Mouse (Mus musculus) myocyte (in vitro differentiated cells): ENCODE results near the gene Gabpb1. TPM values are rescaled to one million over a fixed set of nuclear protein-coding genes. Genes with fewer than 3 reads are reported as not detected.

Experiments
- H3K27me3 ChIP-seq: one replicate; pipeline ENCODE4 v1.6.1; 2011; ENCODE audit not compliant: control insufficient read depth, insufficient read depth, insufficient read length
- H3K36me3 ChIP-seq: one replicate; pipeline ENCODE4 v1.6.1; 2011; ENCODE audit not compliant: control insufficient read depth, insufficient read depth
- H3K4me2 ChIP-seq: one replicate; pipeline ENCODE4 v1.6.1; 2011; ENCODE audit warnings: low read depth, control low read depth
- H3K4me3 ChIP-seq: one replicate; pipeline ENCODE4 v1.5.1; 2011; ENCODE audit warnings: mild to moderate bottlenecking, control low read depth, moderate library complexity
- H3K79me2 ChIP-seq: one replicate; pipeline ENCODE4 v1.6.1; 2011; ENCODE audit not compliant: control insufficient read depth, insufficient read depth
- H3ac ChIP-seq: one replicate; pipeline ENCODE4 v1.6.1; 2011; ENCODE audit not compliant: control insufficient read depth, insufficient read length
- CEBPB ChIP-seq: IDR thresholded peaks from 2 replicates; pipeline ENCODE4 v1.6.1; 2011; ENCODE audit warnings: mild to moderate bottlenecking, moderate library complexity; ENCODE audit not compliant: poor library complexity, insufficient read depth, severe bottlenecking
- E2F4 ChIP-seq: IDR thresholded peaks from one replicate; pipeline ENCODE4 v1.6.1; 2011; ENCODE audit warnings: mild to moderate bottlenecking, control low read depth, moderate library complexity; ENCODE audit not compliant: insufficient read depth
- MAX ChIP-seq: IDR thresholded peaks from one replicate; pipeline ENCODE4 v1.6.1; 2011; ENCODE audit warnings: low read depth, mild to moderate bottlenecking, control low read depth
- MYOD1 ChIP-seq, 3 experiments: IDR thresholded peaks; one replicate each; pipeline ENCODE4 v1.6.1; 2011; ENCODE audit warnings: control low read depth in 2 of 3, low read depth in 2 of 3, mild to moderate bottlenecking in 2 of 3, moderate library complexity in 1 of 3; ENCODE audit not compliant: insufficient read length in 2 of 3, control insufficient read depth in 1 of 3
- MYOG ChIP-seq, 3 experiments: IDR thresholded peaks; one replicate each; pipeline ENCODE4 v1.6.1; 2011; ENCODE audit warnings: control low read depth in 2 of 3, low read depth in 2 of 3, mild to moderate bottlenecking in 2 of 3; ENCODE audit not compliant: insufficient read length in 2 of 3, control insufficient read depth in 1 of 3, insufficient read depth in 1 of 3
- POLR2A ChIP-seq: IDR thresholded peaks from one replicate; pipeline ENCODE4 v1.6.1; 2011; ENCODE audit warnings: low read depth, mild to moderate bottlenecking, control low read depth, moderate library complexity; ENCODE audit not compliant: insufficient read length
- POLR2AphosphoS2 ChIP-seq: IDR thresholded peaks from one replicate; pipeline ENCODE4 v1.6.1; 2011; ENCODE audit warnings: low read depth, control low read depth; ENCODE audit not compliant: insufficient read length
- REST ChIP-seq: IDR thresholded peaks from one replicate; pipeline ENCODE4 v1.6.1; 2011; ENCODE audit warnings: mild to moderate bottlenecking, control low read depth, moderate library complexity; ENCODE audit not compliant: insufficient read depth, insufficient read length
- SRF ChIP-seq: IDR thresholded peaks from one replicate; pipeline ENCODE4 v1.6.1; 2011; ENCODE audit warnings: low read depth; ENCODE audit not compliant: control insufficient read depth, insufficient read length
- TCF12 ChIP-seq: IDR thresholded peaks from one replicate; pipeline ENCODE4 v1.6.1; 2011; ENCODE audit warnings: mild to moderate bottlenecking, control low read depth; ENCODE audit not compliant: poor library complexity, insufficient read depth, severe bottlenecking
- TCF3 ChIP-seq: IDR thresholded peaks from one replicate; pipeline ENCODE4 v1.6.1; 2011; ENCODE audit warnings: low read depth, control low read depth; ENCODE audit not compliant: insufficient read length
- USF1 ChIP-seq: IDR thresholded peaks from one replicate; pipeline ENCODE4 v1.6.1; 2011; ENCODE audit warnings: low read depth, mild to moderate bottlenecking, control low read depth, moderate library complexity
- polyA plus RNA-seq: library from polyadenylated mRNA; unstranded; fragments of >200 nt; fragmentation: generic; extraction: Trizol; gene quantifications from one replicate; pipeline ENCODE4 v1.2.1, GENCODE M21; 2012; ENCODE audit warnings: missing spikeins

Gene Gabpb1
- 12.3 TPM for polyA plus RNA-seq

DNA sequence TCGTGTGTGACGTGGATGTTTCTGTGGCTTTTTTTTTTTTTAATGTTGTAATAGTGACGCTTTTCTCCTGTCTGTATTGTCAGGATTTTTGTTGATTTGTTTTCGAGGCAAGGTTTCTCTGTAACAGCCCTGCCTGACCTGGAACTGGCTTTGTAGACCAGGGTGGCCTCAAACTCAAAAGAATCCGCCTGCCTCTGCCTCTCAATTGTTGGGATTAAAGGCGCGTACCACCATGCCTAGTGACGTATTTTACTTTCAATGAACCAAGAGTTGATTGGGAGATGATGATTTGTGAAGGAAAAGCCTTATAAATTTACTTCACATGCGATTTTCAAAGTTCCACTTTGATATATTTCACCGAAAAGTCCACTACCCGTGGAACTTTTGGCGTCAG, at the start of gene Gabpb1:
Gene Gabpb1, minus strand, starts transcription at position 216 of the 394 bp plus-strand sequence.
- Histone ChIP-seq H3K79me2 (peaks cover 66% of the 10 kb centered on the region), H3ac (peak within 1 kb of the TSS; percentile 90), H3K4me2 (peak within 1 kb of the TSS; percentile 73), H3K4me3 (peak within 1 kb of the TSS; percentile 68), H3K36me3 (no peaks in the 10 kb centered on the region), H3K27me3 (no peaks in the 10 kb centered on the region)
- TF ChIP-seq TCF12 (no peak), POLR2AphosphoS2 (no peak), MYOD1 (IDR thresholded peaks at IDR 0.05; ENCODE audit: control insufficient read depth in 1 of 3, insufficient read length in 2 of 3, low read depth in 2 of 3) (no peak), TCF3 (no peak), USF1 (no peak), CEBPB (no peak), E2F4 (no peak), MAX (no peak), REST (no peak), POLR2A (no peak), MYOG (IDR thresholded peaks at IDR 0.05; ENCODE audit: control insufficient read depth in 1 of 3, insufficient read depth in 1 of 3, insufficient read length in 2 of 3, low read depth in 2 of 3) (no peak)

DNA sequence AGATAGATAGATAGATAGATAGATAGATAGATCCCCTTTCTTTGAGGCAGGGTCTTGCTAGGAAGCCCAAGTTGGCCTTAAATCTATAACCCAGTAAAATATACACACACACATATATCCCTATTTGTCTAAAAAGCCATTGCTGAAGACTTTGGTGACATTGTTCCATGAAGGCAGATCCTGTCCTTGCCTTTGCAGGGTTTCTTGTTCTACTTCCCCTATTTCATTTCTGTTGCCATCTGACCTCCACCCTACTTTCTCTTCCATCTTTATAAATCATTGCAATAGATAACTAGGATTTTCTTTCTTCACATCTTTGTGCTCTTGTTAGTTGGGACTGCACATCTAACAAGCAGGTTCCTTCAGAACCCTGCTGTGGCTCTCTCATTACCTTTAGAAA, 36.8 kb upstream of the Gabpb1 start:
- Histone ChIP-seq H3K27me3 (no peaks in the 10 kb centered on the region), H3ac (no peak overlapping the region), H3K4me2 (no peak overlapping the region), H3K79me2 (peaks cover 62% of the 10 kb centered on the region), H3K36me3 (no peaks in the 10 kb centered on the region), H3K4me3 (no peak overlapping the region)
- no peak for TF ChIP-seq MYOG (IDR thresholded peaks at IDR 0.05; ENCODE audit: control insufficient read depth in 1 of 3, insufficient read depth in 1 of 3, insufficient read length in 2 of 3, low read depth in 2 of 3)
- TF ChIP-seq REST = no peak
- no peak for TF ChIP-seq TCF12
- no peak for TF ChIP-seq CEBPB
- no peak for TF ChIP-seq TCF3
- no peak for TF ChIP-seq USF1
- no peak for TF ChIP-seq POLR2AphosphoS2
- no peak for TF ChIP-seq MYOD1 (IDR thresholded peaks at IDR 0.05; ENCODE audit: control insufficient read depth in 1 of 3, insufficient read length in 2 of 3, low read depth in 2 of 3)
- TF ChIP-seq SRF = no peak
- TF ChIP-seq E2F4 = no peak
- no peak for TF ChIP-seq MAX
- no peak for TF ChIP-seq POLR2A

- Histone ChIP-seq H3K4me3 (no peak overlapping the region), H3K4me2 (no peak overlapping the region), H3K27me3 (no peaks in the 10 kb centered on the region), H3K36me3 (no peaks in the 10 kb centered on the region), H3K79me2 (peaks cover 67% of the 10 kb centered on the region), H3ac (no peak overlapping the region)
- no peak for TF ChIP-seq USF1
- TF ChIP-seq TCF12 = no peak
- TF ChIP-seq CEBPB = no peak
- no peak for TF ChIP-seq SRF
- TF ChIP-seq POLR2A = no peak
- TF ChIP-seq POLR2AphosphoS2 = no peak
- no peak for TF ChIP-seq MYOD1 (IDR thresholded peaks at IDR 0.05; ENCODE audit: control insufficient read depth in 1 of 3, insufficient read length in 2 of 3, low read depth in 2 of 3)
- TF ChIP-seq REST = no peak
- no peak for TF ChIP-seq MYOG (IDR thresholded peaks at IDR 0.05; ENCODE audit: control insufficient read depth in 1 of 3, insufficient read depth in 1 of 3, insufficient read length in 2 of 3, low read depth in 2 of 3)
- no peak for TF ChIP-seq E2F4
- TF ChIP-seq TCF3 = no peak
- TF ChIP-seq MAX = no peak
These were observed 36.4 kb upstream of the Gabpb1 start for GRCm38 (mm10) chr2:126712526-126712925.

DNA sequence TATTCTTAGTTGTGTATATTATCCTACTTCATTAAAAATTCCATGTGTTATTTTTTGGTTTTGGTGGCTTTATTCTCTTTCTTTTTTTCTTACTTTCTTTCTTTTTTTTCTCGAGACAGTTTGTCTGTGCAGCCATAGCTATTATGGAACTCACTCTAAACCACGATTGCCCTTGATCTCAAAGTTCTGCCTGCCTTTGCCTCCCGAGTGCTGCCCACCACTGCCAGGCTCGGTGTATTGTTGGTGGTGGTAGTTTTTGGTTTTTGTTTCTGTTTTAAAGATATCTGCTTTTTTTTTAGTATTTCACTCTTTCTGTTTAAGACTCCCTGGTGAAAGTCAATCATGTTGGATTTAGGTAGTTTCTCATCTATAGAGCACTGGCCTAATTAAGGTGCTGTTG, 32.2 kb upstream of the Gabpb1 start:
- H3ac ChIP-seq = no peak overlapping the region
- H3K4me3 ChIP-seq = peak overlapping the region; percentile 59
- no peaks in the 10 kb centered on the region for H3K36me3 ChIP-seq
- H3K79me2 ChIP-seq = peaks cover 54% of the 10 kb centered on the region
- peak overlapping the region; percentile 92 for H3K4me2 ChIP-seq
- TF ChIP-seq MYOG (IDR thresholded peaks at IDR 0.05; ENCODE audit: control insufficient read depth in 1 of 3, insufficient read depth in 1 of 3, insufficient read length in 2 of 3, low read depth in 2 of 3) (no peak), CEBPB (no peak), TCF3 (no peak), MYOD1 (IDR thresholded peaks at IDR 0.05; ENCODE audit: control insufficient read depth in 1 of 3, insufficient read length in 2 of 3, low read depth in 2 of 3) (no peak), REST (no peak), TCF12 (no peak), E2F4 (no peak), SRF (no peak), POLR2AphosphoS2 (no peak), USF1 (no peak)
- H3K27me3 ChIP-seq = no peaks in the 10 kb centered on the region
